Mouse (Mus musculus): ENCODE data around the gene Dapk3.
A peak's percentile ranks its signal among the peaks of the same experiment; 100 is the strongest.
"Not testable (repeated sequence)": the region's sequence is repeated elsewhere in the genome, so short reads cannot be mapped to it uniquely, and the experiment has no call there.

Gene Dapk3

DNA sequence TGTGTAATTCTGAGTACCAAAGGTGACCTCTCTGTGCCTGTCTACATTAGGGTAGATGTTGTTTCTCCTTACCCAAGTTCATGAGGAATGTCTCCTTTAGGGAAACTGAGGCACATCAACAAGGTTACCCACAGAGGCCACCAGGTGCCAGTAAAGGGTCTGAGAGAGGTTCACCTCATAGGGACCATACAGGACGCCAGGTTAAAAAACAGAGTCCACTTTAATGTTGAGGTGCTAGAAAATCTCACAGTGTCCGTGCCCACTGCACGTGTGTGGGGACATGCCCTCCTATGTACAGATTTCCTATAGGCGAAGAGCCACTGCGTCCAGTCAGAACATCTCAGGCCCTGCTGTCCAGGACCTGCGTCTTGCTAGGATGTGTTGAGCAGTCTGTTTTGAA, 16.2 kb downstream of the Dapk3 start:
- no peak for DNase-seq (ENCODE audit: extremely low spot score, low spot score)

GRCm38 (mm10) chr10:81200141-81200540, 17.3 kb downstream of the Dapk3 start:
- no peak for DNase-seq (ENCODE audit: extremely low spot score, low spot score)

DNA sequence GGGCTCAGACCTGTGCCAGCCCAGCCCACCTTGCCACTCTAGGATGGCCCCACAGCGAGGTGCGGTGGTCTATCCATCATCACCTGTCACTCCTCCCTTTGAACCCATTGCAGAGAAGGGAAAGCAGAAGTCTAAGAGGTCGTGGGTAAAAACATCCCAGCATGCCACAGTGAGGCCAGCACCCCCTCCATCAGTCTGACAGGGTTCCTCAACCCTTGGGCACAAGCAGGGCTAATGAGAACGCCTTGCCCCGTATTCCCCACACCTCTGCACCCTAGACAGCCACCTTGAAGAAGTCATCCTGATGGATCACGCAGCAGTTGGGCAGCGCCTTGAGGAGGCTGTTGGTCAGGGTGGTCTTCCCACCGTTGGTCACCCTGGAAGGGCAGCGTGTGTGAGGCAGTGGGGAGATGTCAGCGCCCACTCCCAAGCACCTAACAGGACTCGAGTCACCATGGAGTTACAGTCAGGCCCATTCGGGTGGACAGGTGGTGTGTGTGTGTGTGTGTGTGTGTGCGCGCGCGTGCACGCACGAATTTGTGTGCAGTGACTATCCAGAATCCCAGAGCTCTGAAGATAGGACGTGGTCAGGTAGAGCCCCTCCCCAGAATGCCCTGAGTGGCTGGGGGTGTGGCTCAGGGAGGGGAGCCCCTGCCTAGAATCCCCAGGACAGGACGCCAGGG, 17.9 kb downstream of the Dapk3 start:
- no peak for DNase-seq (ENCODE audit: extremely low spot score, low spot score)

DNA sequence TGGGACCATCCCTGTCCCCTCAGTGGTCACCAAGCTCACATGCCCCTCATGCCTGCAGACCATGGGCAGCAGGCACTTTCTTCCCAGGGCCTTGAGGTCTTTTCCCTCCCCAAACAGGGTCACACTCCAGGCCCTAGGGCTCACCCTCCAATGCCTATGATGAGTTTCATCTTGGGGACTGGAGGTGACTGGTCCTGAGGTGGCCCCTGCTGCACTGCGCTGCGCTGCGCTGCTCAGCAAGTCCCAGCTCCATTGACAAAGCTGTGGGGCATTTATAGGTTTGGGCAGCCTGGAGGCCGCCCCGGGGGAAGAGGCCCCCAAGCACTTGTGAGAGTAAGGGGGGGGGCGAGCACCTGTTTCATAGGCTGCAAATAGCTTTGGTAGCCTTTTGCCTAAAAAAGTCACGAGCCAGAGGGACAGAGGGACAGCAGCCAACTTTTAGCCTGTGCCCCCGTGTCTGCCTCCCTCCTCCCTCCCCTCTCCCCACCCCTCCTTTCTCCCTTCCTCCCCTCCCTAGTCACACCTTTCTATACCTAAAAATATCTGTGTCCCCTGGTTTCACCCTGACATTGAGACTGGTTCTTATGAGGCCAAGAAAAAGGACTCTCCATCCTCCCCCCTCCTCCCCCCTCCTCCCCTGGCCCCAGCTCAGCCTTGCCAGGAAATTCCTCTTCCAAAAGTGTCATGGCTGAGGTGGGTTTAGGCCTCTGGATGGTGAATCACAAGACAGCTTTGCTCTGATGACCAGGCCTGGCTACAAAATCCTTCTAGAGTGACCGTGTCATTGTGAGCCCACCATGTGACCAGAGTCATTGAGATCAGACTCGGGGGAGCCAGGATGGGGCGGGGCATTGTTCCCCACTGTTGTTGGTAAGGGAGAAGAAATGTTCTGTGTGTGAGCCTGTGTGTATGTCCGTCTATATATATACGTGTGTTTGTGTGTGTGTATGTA, 19.3 kb downstream of the Dapk3 start, which contains the start of gene Nmrk2:
Nmrk2 (minus strand) TSS at position 245 of the 952 bp plus-strand sequence.
- no peak for DNase-seq (ENCODE audit: extremely low spot score, low spot score)

GRCm38 (mm10) chr10:81202978-81203720, 20.3 kb downstream of the Dapk3 start:
- no peak for DNase-seq (ENCODE audit: extremely low spot score, low spot score)

DNA sequence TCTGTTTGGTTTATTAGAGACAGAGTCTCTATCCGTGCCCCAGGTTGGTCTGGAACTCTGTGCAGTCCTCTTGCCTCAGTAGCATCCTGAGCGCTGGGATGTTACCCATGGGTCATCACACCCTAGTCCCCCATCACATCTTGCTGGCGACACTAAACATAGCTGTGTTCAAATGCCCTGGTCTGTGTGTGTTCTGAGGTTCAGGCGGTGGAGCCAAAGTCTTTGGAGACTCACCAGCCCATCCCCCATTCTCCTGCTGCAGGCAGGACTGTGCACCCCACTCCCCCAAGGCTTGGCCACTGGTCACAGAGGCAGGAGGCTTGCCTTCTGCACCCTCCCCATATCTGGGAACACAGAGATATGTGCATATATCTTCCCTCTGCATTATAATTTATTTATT, 21.3 kb downstream of the Dapk3 start:
- no peak for DNase-seq (ENCODE audit: extremely low spot score, low spot score)

- no peak for DNase-seq (ENCODE audit: extremely low spot score, low spot score)
Observed at GRCm38 (mm10) chr10:81210154-81210553, 27.3 kb downstream of the Dapk3 start.

DNA sequence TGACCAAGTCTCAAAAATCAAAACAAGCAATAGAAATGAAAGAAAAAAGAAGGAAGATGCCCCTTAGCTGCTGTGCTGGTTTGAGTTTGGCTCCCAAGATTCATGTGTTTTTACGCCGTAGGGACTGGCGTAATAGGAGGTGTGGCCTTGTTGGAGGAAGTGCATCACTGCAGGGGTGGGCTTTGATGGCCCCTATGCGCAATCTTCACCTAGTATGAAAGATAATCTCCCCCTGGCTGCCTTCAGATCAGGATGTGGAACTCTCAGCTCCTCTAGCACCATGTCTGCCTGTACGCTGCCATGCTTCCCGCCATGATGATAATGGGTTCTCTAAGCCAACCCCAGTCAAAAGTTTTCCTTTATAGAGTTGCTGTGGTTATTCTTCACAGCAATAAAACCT, 33.5 kb downstream of the Dapk3 start:
- DNase-seq (ENCODE audit: extremely low spot score, low spot score): no peak

DNA sequence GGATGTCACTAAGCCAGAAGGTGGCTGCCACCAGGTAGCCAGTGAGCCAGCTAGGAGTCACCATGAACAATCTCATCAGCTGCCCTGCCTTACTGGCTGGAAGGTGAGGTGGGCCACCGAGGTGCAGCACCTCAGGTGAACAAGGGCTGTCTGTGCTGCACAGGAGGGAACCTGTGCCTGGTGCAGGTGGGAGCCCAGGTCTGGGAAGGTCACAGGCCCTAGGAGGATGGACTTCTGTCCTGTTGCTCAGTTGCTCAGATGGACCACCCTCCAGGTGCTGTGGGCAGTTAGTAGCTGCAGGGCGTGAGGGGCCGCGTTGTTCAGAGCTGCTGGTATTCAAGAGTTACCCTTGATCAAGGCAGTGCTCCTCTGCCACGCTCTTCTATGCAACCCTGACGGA, 34.0 kb downstream of the Dapk3 start:
- no peak for DNase-seq (ENCODE audit: extremely low spot score, low spot score)

GRCm38 (mm10) chr10:81217267-81217666, 34.5 kb downstream of the Dapk3 start:
- DNase-seq (ENCODE audit: extremely low spot score, low spot score): not testable (repeated sequence)

- peak; percentile 60 for DNase-seq (ENCODE audit: extremely low spot score, low spot score)
Observed at GRCm38 (mm10) chr10:81217964-81218363, 35.2 kb downstream of the Dapk3 start.

DNA sequence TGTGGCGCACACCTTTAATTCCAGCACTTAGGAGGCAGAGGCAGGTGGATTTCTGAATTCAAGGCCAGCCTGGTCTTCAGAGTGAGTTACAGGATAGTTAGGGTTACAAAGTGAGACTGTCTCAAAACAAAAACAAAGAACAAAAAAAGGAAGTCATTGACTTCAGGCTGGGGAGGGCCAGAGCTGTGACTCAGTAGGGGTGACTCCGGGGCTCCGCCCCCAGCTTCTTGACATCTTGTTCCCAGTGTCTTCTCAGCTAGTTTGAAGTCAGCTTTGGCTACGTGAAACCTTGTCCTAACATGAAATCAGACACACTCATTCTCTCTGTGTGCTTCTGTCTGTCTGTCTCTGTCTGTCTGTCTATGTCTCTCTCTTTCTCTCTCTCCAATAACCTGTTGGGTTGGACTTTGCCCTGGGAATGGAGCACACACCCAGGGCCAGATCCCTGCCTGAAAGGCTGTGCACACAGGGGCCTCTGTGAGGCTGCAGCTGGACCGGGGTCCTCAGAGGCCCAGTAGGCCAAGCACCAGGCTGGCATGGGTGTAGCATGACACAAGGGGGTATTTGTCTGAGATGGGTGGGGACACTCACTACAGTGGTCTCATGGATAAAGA, 38.7 kb downstream of the Dapk3 start:
- DNase-seq (ENCODE audit: extremely low spot score, low spot score): no peak

GRCm38 (mm10) chr10:81223731-81224130, 40.9 kb downstream of the Dapk3 start:
- DNase-seq (ENCODE audit: extremely low spot score, low spot score): not testable (repeated sequence)

DNA sequence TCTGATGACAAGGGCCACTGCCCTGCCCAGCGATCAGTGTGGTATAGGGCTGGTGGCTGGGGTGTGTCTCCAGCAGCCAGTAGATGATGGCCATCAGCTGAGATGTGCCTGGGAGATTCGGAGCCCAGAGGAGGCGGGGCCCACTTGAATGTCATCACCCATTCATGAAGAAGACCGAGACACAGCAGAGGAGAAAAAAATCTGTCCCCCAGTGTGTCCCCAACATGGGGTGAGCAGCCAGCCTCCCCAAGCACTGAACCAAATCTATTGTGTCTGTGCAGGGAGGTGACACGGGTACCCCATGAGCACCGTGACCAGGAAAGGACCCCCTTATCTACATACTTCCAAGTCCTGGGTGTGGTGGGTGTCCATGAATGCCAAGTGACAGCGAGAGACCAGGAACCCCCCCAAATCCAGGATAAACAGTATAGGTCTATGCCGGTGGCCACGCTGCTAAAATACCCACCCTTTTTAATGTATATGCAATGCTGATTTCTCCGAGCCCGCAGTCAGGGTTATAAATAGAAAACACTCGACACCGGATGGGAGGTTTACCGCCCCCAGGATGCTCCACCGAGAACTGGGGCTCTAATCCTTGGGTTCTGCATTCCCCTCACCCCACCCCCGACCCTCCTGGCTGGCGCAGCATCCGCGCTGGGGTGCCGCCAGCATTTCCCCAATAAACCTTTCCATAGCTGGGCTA, 47.1 kb downstream of the Dapk3 start:
- no peak for DNase-seq (ENCODE audit: extremely low spot score, low spot score)

GRCm38 (mm10) chr10:81230438-81231332, 47.9 kb downstream of the Dapk3 start, which contains the start of gene Atcay:
TSS of gene Atcay (minus strand) at chr10:81230833.
- peak; percentile 40 for DNase-seq (ENCODE audit: extremely low spot score, low spot score)

DNA sequence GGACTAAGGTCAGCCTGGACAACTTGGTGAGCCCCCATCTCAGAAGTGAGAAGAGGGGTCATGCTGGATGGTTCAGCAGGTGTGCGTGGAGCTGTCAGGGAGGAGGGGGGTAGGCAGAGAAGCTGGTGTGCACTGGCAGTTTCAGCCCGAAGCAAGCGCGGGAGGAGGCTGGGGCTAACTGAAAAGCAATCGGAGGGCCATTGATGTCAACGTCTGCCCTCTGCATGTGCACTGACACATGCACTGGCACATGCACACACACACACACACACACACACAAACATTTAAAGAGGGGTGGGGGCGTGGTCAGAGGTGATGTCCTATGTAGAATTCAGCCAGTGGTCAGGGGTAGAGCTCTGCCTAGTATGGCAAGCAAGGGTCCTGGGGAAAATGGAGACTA, 48.6 kb downstream of the Dapk3 start:
- DNase-seq (ENCODE audit: extremely low spot score, low spot score): no peak

DNA sequence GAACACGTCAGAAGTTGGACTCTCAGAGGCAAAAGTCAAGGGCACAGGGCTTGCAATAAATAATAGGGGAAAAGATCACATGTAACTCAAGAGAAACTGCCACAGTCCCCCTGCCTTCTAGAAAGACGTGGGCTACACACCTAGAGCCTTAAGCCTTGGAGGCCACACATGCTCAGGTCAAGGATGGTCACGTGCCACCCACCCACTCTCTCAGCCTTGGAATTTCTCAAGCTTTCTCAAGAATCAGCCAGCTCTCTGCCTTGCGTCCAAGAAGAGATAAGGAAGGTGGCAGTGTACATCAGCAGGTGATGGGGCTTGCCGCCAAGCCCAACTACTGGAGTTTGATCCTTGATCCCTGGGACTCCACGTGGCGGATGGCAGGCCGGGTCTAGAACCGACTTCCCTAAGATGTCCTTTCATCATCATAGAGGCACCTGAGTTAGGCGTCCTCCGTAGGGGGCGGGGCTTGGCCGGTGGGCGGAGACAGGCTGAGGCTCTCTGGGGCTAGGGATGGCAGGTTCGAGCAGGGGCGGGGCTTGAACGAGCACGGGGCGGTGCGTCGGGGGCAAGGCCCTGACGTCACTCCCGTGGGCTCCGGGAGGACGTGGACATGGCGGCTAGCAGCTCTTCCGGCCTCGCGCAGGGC, 49.9 kb downstream of the Dapk3 start, which contains the start of gene Zfr2:
Zfr2 (plus strand) TSS at position 576 of the 646 bp plus-strand sequence.
- peak; percentile 81 for DNase-seq (ENCODE audit: extremely low spot score, low spot score)

DNA sequence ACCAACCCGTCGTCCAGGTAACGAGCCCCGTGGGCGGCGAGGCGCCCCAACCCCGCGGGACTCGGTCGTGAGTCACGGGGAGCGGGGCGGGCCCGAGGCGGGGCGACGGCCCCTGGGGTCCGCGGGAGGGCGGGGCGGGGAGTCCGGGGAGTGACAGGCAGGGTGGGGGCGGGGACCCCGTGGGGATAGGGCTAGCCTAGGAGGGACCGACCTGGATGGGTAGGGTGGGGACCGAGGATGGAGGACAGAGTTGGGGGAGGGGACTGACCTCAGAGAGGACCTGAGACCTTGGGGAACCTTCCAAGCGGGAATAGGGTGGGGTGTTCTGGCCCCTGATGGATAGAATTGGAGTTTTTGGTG, 50.4 kb downstream of the Dapk3 start:
- no peak for DNase-seq (ENCODE audit: extremely low spot score, low spot score)

DNA sequence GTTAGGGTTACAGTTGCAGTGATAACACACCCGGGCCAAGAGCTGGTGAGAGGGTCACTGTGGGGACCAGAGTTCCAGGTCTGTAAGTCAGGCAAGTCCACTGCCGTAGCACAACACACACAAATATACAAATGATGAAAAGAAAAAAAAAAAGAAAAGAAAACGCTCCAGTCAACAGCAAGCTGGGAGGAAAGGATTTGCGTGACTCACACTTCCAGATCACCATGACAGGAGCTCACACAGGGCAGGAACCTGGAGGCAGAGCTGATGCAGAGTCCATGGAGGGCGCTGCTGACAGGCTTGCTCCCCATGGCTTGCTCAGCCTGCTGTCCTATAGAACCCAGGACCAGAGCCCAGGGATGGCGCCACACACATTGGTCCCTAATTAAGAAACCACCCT, 51.4 kb downstream of the Dapk3 start:
- DNase-seq (ENCODE audit: extremely low spot score, low spot score): no peak

Data from neural tube, embryonic 10.5 days (tissue).